Mouse (Mus musculus): ENCODE measurements around the gene Pla2g16.
A peak's percentile ranks its signal among the peaks of the same experiment; 100 is the strongest.

GRCm38 (mm10) chr19:7617696-7618095 is 60.4 kb downstream of the Pla2g16 start:
- TF ChIP-seq POLR2A (IDR thresholded peaks at IDR 0.05; ENCODE audit: control insufficient read depth, low read depth, low read length) (no peak), CTCF (IDR thresholded peaks at IDR 0.05; ENCODE audit: control insufficient read depth, insufficient read depth, insufficient replicate concordance, low read depth, low read length) (peak; percentile 28; the same call in 1 of the 2 replicates)
